Mouse (Mus musculus) midbrain, embryonic 15.5 days (tissue): ENCODE data around the gene Itga2. TPM values are rescaled to one million over a fixed set of nuclear protein-coding genes. Genes with fewer than 3 reads are reported as not detected.

Experiments
- ATAC-seq: fragments of 200-750 bp; cut with Nextera tagmentation; replicated peaks from 2 replicates; pipeline ENCODE4 v1.8.0; 2017; ENCODE audit warnings: moderate TSS enrichment
- H3K27ac ChIP-seq: fragments of 300-500 bp; sonication (generic); 2 replicates; pipeline ENCODE4 v1.5.1; 2015; ENCODE audit warnings: mild to moderate bottlenecking, inconsistent platforms
- H3K27me3 ChIP-seq: fragments of 300-500 bp; sonication (generic); replicated peaks from 2 replicates; pipeline ENCODE4 v1.6.1; 2015; ENCODE audit warnings: inconsistent platforms
- H3K36me3 ChIP-seq: fragments of 300-500 bp; sonication (generic); replicated peaks from 2 replicates; pipeline ENCODE4 v1.6.1; 2015; ENCODE audit warnings: inconsistent platforms
- H3K4me1 ChIP-seq: fragments of 300-500 bp; sonication (generic); 2 replicates; pipeline ENCODE4 v1.6.1; 2015; ENCODE audit warnings: inconsistent platforms
- H3K4me2 ChIP-seq: fragments of 300-500 bp; sonication (generic); 2 replicates; pipeline ENCODE4 v1.6.1; 2015; ENCODE audit warnings: inconsistent platforms, mild to moderate bottlenecking, moderate library complexity
- H3K4me3 ChIP-seq: fragments of 300-500 bp; sonication (generic); 2 replicates; pipeline ENCODE4 v1.5.1; 2015; ENCODE audit warnings: mild to moderate bottlenecking, inconsistent platforms
- H3K9ac ChIP-seq: fragments of 300-500 bp; sonication (generic); 2 replicates; pipeline ENCODE4 v1.6.1; 2015; ENCODE audit warnings: mild to moderate bottlenecking, inconsistent platforms
- H3K9me3 ChIP-seq: fragments of 300-500 bp; sonication (generic); 2 replicates; pipeline ENCODE4 v1.6.1; 2016; ENCODE audit warnings: inconsistent platforms
- WGBS: fragments of 180-500 bp; shearing (Covaris S2); methylation state at CpG from one replicate; pipeline ENCODE4 v1.1.7; 2015; ENCODE audit warnings: mixed read lengths; 5-methylcytosine and 5-hydroxymethylcytosine counted together
- polyA plus RNA-seq: library from polyadenylated mRNA; unstranded; fragments of >200 nt; fragmentation: Nextera tagmentation; extraction: Ambion mirVana; gene quantifications from 2 replicates; pipeline ENCODE4 v1.2.1, GENCODE M21; 2015

The Itga2 gene
- polyA plus RNA-seq, 1 experiment from 2014 or later, result 1.5 TPM

DNA sequence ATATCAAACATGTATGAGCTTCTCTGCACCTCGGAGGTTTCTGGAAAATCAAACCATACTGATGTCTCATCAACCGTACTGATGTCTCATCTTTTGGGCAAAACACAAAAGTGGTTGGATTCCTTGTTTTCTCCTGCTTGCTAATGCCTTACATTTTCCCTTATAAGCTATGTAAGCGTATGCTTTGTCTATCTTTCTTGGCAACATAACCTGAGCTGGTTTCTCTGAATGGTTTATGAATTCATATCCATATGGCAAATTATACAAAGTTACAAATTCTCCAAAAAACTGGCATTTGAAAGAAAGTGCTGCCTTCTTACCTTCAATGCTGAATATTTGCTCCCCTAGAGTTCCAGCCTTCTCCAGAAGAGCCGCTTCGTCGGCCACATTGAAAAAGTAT lies 57.2 kb downstream of the Itga2 start:
- no peaks in the 10 kb centered on the region for H3K27me3 ChIP-seq
- H3K4me3 ChIP-seq, result no peak overlapping the region
- no peaks in the 10 kb centered on the region for H3K4me1 ChIP-seq
- H3K27ac ChIP-seq, result no peak overlapping the region
- no peak overlapping the region for H3K4me2 ChIP-seq
- WGBS, result 90% methylated on average over 6 of the region's 6 CpGs
- no peak overlapping the region for H3K9ac ChIP-seq
- no peaks in the 10 kb centered on the region for H3K9me3 ChIP-seq
- H3K36me3 ChIP-seq, result no peaks in the 10 kb centered on the region
- ATAC-seq, result no peak

DNA sequence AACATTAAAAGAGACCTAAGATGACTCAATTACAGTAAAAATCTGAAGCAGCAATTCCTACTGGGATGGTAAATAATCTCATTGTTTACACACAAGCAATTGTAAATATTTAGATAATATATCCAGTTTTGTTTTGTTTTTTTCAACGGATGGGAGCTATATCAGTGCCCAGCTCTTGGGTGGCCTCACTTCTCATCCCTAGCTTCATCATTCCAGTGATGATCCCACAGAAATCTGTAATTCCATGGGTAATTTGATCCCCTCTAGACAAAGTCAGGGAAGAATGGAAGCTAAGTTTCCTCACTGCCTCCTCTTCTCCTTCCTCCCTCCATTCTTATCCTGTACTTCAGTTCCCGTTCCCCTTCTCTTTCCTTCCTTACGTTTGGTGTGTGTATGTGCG lies 74.4 kb downstream of the Itga2 start:
- Histone ChIP-seq H3K27me3 (no peaks in the 10 kb centered on the region), H3K4me1 (peaks cover 10% of the 10 kb centered on the region), H3K36me3 (no peaks in the 10 kb centered on the region), H3K9me3 (no peaks in the 10 kb centered on the region), H3K27ac (no peak overlapping the region), H3K4me3 (no peak overlapping the region), H3K4me2 (no peak overlapping the region), H3K9ac (no peak overlapping the region)
- ATAC-seq, result no peak
- WGBS, result 93% methylated on average over 4 of the region's 4 CpGs

DNA sequence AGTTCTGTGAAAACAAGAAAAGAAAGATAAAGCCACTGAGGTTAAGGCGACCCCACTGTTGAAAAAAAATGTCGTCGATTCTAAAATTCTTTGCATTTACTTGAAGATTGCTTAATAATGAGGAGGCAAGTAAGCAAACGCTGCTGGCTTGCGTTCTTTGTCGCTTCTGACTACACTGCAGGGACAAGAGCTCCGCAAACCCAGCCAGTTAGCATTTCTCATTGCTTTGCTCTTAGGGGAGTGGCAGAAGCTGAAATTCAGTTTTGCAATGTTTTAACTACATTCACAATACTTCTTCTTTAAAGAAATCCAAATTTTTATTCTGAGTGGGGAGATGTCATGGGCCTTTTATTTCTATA lies 75.7 kb downstream of the Itga2 start:
- no peak overlapping the region for H3K9ac ChIP-seq
- no peaks in the 10 kb centered on the region for H3K9me3 ChIP-seq
- WGBS, result 30% methylated on average over 7 of the region's 7 CpGs
- H3K36me3 ChIP-seq, result no peaks in the 10 kb centered on the region
- ATAC-seq, result no peak
- H3K27me3 ChIP-seq, result no peaks in the 10 kb centered on the region
- no peak overlapping the region for H3K27ac ChIP-seq
- H3K4me2 ChIP-seq, result peak overlapping the region; percentile 39; the same call in 1 of the 2 replicates
- peaks cover 10% of the 10 kb centered on the region for H3K4me1 ChIP-seq
- no peak overlapping the region for H3K4me3 ChIP-seq

DNA sequence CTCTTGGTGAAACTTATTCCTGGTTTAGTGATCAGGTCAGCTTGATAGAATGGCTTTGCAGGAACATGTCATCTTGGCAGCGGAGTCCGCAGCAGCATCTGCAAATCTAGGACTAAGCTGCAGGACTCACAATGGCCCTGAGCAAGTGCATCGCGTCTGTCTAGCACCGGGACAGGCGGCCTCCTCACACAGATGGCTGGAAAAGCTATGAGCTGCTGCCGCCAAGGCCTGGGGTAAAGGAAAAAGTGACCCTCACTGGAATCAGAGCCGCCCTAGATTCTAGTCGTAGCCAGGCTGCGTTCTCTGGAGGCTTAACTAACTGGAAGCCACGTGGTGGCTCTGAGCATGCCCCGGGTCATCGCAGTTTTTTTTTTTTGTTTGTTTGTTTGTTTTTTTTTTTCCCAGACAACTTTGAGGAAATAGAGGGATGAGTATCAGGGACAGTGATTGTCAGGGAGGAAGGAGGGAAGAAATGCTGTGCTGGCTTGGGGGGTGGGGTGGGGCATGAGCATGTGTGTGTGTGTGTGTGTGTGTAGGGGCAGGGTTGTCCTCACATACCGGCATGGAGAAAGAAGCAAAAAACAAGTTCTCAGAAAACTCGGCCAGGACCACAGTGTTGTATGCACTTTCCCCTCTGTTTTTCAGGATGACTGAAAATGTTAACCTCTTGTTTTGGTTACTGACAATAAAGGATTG lies 76.2 kb downstream of the Itga2 start:
- Histone ChIP-seq H3K9ac (no peak overlapping the region), H3K36me3 (no peaks in the 10 kb centered on the region), H3K4me3 (no peak overlapping the region), H3K4me2 (peak overlapping the region; percentile 39), H3K27me3 (no peaks in the 10 kb centered on the region), H3K4me1 (peaks cover 10% of the 10 kb centered on the region), H3K27ac (no peak overlapping the region), H3K9me3 (no peaks in the 10 kb centered on the region)
- ATAC-seq, result peak; percentile 45; the same call in 1 of the 2 replicates
- 20% methylated on average over 15 of the region's 15 CpGs for WGBS

DNA sequence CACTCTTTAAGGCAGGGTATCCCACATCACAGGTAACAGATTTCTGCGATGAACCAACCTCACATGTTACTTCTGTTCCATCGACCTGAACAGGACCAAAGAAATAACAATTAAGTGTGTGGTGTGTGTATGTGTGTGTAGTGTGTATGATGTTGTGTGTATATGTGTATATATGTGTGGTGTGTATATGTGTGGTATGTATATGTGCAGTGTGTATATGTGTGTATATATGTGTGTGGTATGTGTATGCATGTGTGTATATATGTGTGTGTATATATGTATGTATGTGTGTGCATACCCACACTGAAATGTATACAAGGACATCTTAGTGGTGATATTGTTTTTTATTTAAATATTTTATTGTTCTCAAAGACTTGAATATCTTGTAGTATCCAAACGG lies 77.5 kb downstream of the Itga2 start:
- H3K9ac ChIP-seq, result no peak overlapping the region
- peaks cover 10% of the 10 kb centered on the region for H3K4me1 ChIP-seq
- WGBS, result 93% methylated on average over 3 of the region's 3 CpGs
- H3K4me3 ChIP-seq, result no peak overlapping the region
- no peaks in the 10 kb centered on the region for H3K9me3 ChIP-seq
- no peak overlapping the region for H3K4me2 ChIP-seq
- ATAC-seq, result no peak
- no peaks in the 10 kb centered on the region for H3K36me3 ChIP-seq
- no peaks in the 10 kb centered on the region for H3K27me3 ChIP-seq
- H3K27ac ChIP-seq, result no peak overlapping the region

DNA sequence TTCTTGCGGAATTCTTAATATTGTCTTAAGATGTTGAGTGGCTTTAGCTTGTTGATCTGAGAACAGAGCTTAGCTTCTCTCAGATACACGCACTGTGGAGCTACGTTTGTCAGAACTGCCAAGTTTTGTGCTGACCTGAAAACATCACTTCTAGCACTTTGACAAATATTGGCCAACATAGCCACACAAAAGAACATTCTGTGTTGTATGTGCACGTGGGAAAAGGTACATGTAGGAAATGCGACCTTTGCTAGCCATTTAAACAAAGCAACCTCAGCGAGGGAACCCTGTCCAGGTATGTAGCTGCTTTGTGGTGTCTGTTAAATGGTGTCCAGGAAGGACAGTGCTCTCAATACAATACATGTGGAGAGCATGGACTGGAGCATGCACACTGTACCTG lies 77.9 kb downstream of the Itga2 start:
- Histone ChIP-seq H3K27ac (no peak overlapping the region), H3K9ac (no peak overlapping the region), H3K4me2 (no peak overlapping the region), H3K4me1 (peaks cover 10% of the 10 kb centered on the region), H3K4me3 (no peak overlapping the region), H3K27me3 (no peaks in the 10 kb centered on the region), H3K36me3 (no peaks in the 10 kb centered on the region), H3K9me3 (no peaks in the 10 kb centered on the region)
- WGBS, result 90% methylated on average over 6 of the region's 6 CpGs
- no peak for ATAC-seq

DNA sequence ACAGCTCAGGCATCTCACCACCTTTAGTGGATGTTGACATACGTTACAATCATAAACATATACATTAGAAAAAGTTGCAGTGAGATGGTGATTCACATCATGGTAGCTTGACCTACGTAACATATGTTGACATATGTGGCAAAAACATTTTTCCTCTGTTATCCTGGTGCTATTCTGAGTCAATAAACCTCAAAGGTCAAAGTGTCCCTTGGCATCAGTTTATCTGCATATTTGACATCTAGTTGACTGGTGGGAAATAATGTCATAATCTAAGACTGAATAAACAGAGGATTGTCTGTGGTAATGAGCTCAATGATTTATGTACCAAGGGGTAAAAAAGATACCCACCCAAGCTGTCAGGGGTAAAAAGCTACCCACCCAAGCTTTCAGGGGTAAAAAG lies 78.7 kb downstream of the Itga2 start:
- Histone ChIP-seq H3K4me3 (no peak overlapping the region), H3K9me3 (no peaks in the 10 kb centered on the region), H3K27ac (no peak overlapping the region), H3K4me2 (no peak overlapping the region), H3K4me1 (peaks cover 10% of the 10 kb centered on the region), H3K9ac (no peak overlapping the region), H3K36me3 (no peaks in the 10 kb centered on the region), H3K27me3 (no peaks in the 10 kb centered on the region)
- ATAC-seq, result no peak
- 91% methylated on average over 2 of the region's 2 CpGs for WGBS

DNA sequence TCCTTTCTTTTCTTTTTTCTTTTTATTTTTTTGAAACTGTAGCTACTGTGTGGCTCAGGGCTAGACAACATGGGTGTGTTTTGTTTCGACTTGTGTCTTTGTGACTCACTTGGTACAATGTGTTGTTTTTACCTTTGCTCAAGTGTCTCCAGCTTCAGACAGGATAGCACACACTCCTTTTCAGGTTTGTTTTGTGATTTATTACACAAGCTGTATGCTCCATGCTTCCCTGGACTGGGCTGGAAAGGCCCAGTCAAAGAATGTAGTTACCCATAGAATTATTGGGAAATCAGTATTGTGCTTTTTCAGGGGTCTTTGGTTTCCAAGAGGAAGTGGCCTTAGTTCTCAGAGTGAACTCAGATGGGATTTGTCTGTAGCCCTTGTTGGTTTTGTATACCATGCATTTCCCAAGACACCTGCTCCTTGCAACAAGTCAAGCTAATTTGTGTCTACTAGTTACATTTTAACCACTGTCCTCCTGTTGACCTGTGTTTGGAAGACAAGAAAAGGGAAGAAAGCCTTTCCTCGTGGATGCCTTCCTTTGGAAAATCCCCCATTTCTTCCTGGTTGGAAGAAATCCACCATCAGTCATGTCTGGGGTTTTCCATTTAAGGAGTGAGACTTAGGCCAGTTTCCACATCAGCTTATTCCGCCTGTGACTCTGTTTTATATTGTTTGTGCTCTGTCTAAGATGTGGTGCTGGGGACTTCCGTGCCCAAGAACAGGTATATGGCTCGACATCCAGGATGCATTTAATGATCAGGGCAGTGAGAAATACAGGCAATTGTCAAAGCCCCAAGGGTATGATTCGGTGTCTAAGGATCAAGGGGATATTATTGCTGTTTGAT lies 79.4 kb downstream of the Itga2 start:
- Histone ChIP-seq H3K9ac (no peak overlapping the region), H3K27me3 (no peaks in the 10 kb centered on the region), H3K27ac (no peak overlapping the region), H3K9me3 (no peaks in the 10 kb centered on the region), H3K4me3 (no peak overlapping the region), H3K4me2 (no peak overlapping the region), H3K4me1 (peaks cover 10% of the 10 kb centered on the region), H3K36me3 (no peaks in the 10 kb centered on the region)
- no peak for ATAC-seq
- whole genome bisulfite sequencing, result 89% methylated on average over 6 of the region's 6 CpGs

DNA sequence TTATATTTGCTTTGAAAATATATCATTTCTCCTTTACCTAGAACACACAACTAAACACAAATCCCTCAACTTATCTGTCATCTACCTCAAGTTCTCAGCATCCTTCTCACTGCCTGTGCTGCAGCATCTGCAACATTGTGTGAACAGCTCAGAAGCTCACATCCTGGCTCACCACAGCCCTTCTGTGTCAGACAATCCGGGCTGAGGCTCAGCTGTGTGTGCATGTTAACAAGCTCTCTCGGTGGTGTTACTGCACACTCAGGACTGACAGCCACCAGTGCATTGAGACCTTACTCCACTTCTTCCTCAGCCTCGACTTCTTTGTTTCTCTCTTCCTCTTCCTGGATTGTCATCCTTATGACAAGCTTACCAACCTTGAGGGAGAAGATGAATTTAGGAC lies 83.0 kb downstream of the Itga2 start:
- Histone ChIP-seq H3K4me1 (no peaks in the 10 kb centered on the region), H3K4me3 (no peak overlapping the region), H3K9ac (no peak overlapping the region), H3K27ac (no peak overlapping the region), H3K4me2 (no peak overlapping the region), H3K36me3 (no peaks in the 10 kb centered on the region), H3K9me3 (no peaks in the 10 kb centered on the region), H3K27me3 (no peaks in the 10 kb centered on the region)
- 77% methylated on average over 3 of the region's 3 CpGs for WGBS
- no peak for ATAC-seq

DNA sequence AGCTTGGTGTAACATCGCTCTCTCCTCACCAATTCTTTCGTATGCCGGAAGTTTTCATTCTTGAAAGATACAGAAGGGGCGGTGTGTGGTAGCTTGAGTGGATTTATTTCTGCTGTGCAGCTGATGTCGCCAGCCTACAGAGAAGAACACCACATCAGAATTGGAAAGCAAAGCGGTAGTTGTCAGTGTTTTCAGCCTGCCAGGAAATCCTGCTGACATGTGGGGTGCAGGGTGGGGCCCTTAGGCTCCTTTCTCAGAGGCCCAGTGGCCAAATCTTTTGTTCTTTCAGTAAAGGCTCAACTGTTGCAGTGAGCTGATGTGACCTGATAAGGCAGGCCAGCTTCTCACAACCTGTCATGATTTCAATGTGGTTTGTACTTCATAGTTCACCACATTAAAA lies 86.1 kb downstream of the Itga2 start:
- Histone ChIP-seq H3K4me2 (no peak overlapping the region), H3K9me3 (no peaks in the 10 kb centered on the region), H3K4me1 (no peaks in the 10 kb centered on the region), H3K27me3 (no peaks in the 10 kb centered on the region), H3K4me3 (no peak overlapping the region), H3K27ac (no peak overlapping the region), H3K36me3 (no peaks in the 10 kb centered on the region), H3K9ac (no peak overlapping the region)
- no peak for ATAC-seq
- 81% methylated on average over 6 of the region's 6 CpGs for WGBS

DNA sequence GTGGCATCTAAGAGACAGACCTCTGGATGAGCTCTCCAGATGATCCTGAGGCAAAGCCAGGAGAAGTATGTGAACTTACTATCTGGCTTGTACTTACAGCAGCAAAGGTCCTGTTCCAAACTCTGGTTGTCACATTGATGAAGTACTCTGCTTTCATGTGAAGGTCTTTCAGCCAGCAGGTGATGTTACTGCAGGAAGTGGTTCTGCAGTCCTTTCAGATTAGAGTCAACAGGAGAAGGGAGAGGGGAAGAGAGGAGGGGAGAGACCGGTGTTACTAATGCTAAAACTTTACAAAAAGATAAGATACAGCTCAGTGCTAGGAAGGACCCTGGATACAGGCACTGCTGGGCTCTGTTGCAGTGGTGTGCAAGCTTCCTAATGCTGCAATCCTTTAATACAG lies 88.6 kb downstream of the Itga2 start:
- no peak overlapping the region for H3K27ac ChIP-seq
- 86% methylated on average over 1 of the region's 1 CpGs for WGBS
- no peak for ATAC-seq

DNA sequence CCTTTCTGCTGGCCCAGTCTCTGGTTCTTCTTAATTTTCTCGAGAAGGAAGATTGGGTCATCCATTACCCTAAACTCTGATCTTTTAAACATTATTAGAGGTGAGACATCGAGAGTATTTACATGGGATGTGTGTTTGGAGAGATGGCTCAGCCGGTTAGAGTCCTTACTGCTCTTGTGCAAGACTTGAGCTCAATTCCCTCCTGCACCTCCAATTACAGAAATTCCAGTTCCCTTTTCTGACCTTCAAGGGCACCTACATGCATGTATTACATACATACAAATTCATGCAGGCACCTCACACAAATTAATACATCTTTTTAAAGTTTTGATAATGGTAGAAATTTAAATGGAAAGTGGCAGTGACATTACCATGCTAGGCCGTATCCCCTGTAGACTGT lies 91.4 kb downstream of the Itga2 start:
- Histone ChIP-seq H3K9me3 (no peaks in the 10 kb centered on the region), H3K4me3 (no peak overlapping the region), H3K27ac (no peak overlapping the region), H3K36me3 (no peaks in the 10 kb centered on the region), H3K4me2 (no peak overlapping the region), H3K4me1 (no peaks in the 10 kb centered on the region), H3K9ac (no peak overlapping the region), H3K27me3 (no peaks in the 10 kb centered on the region)
- 84% methylated on average over 4 of the region's 4 CpGs for WGBS
- no peak for ATAC-seq

More for the DNA sequence above, 88.6 kb downstream of the Itga2 start:
- Histone ChIP-seq H3K9me3 (no peaks in the 10 kb centered on the region), H3K4me1 (no peaks in the 10 kb centered on the region), H3K36me3 (no peaks in the 10 kb centered on the region), H3K9ac (no peak overlapping the region), H3K27me3 (no peaks in the 10 kb centered on the region), H3K4me2 (no peak overlapping the region), H3K4me3 (no peak overlapping the region)

DNA sequence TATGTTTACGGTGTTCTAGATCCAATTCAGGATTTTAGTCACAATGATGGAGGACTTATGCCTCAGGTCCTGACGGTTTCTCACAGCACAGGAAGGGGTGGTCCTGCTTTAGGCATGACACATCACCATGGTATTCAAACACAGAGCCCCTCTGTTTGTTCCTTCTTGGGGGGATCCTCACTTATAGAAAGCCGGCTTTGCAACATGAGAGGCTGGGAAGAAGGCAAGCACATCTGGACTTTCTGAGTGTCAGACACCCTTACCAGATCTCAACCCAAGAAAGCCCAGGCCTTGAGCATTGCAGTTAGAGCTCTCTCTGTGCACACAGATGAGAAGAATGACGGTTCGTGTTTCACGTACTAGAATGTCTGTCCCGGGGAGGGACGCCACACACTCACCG lies 92.8 kb downstream of the Itga2 start:
- peak overlapping the region; percentile 53; the same call in 1 of the 2 replicates for H3K27ac ChIP-seq
- no peak; the same call in 1 of the 2 replicates for ATAC-seq
- no peaks in the 10 kb centered on the region for H3K36me3 ChIP-seq
- H3K9me3 ChIP-seq, result no peaks in the 10 kb centered on the region
- 78% methylated on average over 9 of the region's 9 CpGs for WGBS
- no peak overlapping the region for H3K9ac ChIP-seq
- no peaks in the 10 kb centered on the region for H3K4me1 ChIP-seq
- H3K27me3 ChIP-seq, result no peaks in the 10 kb centered on the region
- H3K4me2 ChIP-seq, result no peak overlapping the region
- H3K4me3 ChIP-seq, result no peak overlapping the region
